Mouse (Mus musculus) E14TG2a.4 (cell line): ENCODE results near the gene Gm21983.

Experiments used
- CTCF ChIP-seq: conservative IDR thresholded peaks from 2 replicates; pipeline ENCODE4 v1.5.1; 2014; ENCODE audit warnings: low read length
- NANOG ChIP-seq: IDR thresholded peaks from 2 replicates; pipeline ENCODE4 v1.6.1; 2014; ENCODE audit warnings: borderline replicate concordance, low read length, mixed read lengths

DNA sequence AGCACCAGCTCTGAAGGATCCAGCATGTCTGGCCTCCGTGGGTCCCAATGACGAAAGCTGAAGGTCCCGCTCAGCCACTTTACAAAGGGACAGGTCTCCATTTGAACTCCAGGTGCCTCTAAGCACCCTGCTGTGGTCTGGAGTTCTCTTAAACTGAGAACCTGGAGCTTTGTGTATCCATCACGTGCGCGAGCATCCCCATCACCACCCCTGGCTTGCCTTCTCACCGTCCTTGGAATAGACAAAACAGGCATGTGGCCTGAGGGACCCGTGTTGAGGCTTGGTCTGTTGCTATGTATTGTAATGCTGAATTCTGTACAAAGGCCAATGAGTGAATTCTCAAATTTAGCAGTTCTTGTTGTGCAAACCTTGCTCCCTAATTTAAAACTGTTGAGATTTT lies 17.9 kb upstream of the Gm21983 start:
- no peak for TF ChIP-seq CTCF
- TF ChIP-seq NANOG: peak; percentile 23; the same call in 1 of the 2 replicates
